Mouse (Mus musculus): ENCODE measurements around the gene Dvl1. TPM values are rescaled to one million over a fixed set of nuclear protein-coding genes. Genes with fewer than 3 reads are reported as not detected.

Gene Dvl1
- polyA plus RNA-seq, 1 experiment from 2014 or later: 6.5 TPM

DNA sequence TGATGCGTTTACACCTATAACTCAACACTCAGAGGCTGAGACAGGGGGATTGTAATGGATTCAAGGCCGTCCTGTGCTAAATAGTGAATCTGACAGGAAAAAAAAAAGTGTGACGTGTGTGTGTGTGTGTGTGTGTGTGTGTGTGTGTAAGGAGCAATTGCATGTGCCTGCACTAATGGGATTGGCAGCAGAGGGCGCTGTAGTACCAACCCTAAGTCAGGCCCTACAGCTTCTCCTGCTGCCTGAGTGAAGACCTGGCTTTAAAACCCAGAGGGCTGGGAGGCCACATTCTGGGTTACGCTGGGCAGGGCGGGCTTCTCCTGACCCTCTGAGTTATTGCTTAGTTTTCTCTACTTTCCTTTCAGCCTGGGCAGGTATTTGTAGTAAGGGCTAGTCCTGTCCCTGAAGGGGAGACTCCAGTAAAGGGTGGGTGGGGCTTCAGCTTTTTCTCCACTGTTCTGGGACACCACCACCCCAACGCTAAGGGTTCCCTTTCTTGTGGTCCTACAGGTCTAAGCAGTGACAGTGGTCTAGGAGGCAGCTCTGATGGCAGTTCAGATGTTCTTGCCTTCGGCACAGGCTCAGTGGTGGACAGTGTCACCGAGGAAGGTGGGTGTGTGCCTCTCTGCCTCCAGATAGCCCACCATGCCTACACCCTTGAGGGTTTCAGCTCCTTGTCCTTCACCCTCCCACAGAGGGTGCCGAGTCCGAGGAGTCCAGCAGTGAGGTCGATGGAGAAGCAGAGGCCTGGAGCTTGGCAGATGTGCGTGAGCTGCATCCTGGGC, 57.3 kb downstream of the Dvl1 start:
- H3K27ac ChIP-seq (ENCODE audit: low read depth, low read length): no peak overlapping the region
- 91% methylated on average over 13 of the region's 13 CpGs for WGBS

DNA sequence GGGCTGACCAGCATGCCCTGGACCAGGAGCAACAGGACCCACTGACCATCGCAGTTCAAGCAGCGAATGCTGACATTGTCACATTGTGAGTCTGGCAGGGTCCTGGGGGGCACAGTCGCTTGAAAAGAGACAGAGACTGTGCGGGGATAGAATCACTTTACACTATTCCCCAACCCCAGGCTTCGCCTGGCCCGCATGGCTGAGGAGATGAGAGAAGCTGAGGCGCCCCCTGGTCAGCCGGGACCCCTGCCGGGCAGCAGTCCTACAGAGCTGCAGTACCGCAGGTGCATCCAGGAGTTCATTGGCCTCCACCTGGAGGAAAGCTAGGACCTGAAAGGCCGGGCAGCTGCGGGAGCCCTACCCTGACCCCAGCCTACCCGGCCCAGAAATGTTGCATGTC, 58.4 kb downstream of the Dvl1 start:
- no peak for ATAC-seq
- Histone ChIP-seq H3K4me3 (ENCODE audit: low read depth, low read length) (no peak overlapping the region), H3K27me3 (replicated peaks; ENCODE audit: control insufficient read depth, insufficient read depth, low read length) (no peaks in the 10 kb centered on the region), H3K4me1 (replicated peaks; ENCODE audit: control insufficient read depth, insufficient read depth, low read length) (no peaks in the 10 kb centered on the region), H3K9me3 (ENCODE audit: control insufficient read depth) (no peaks in the 10 kb centered on the region), H3K4me2 (replicated peaks; ENCODE audit: low read depth) (no peak overlapping the region), H3K9ac (ENCODE audit: low read depth, low read length) (no peak overlapping the region), H3K27ac (ENCODE audit: low read depth, low read length) (no peak overlapping the region), H3K36me3 (ENCODE audit: control insufficient read depth, insufficient read depth) (peaks cover 43% of the 10 kb centered on the region; the same call in 1 of the 2 replicates)
- WGBS: 86% methylated on average over 13 of the region's 13 CpGs
- TF ChIP-seq CTCF (IDR thresholded peaks at IDR 0.05; ENCODE audit: low read depth): no peak

More for the DNA sequence above, 57.3 kb downstream of the Dvl1 start:
- Histone ChIP-seq H3K9me3 (ENCODE audit: control insufficient read depth) (no peaks in the 10 kb centered on the region), H3K4me1 (replicated peaks; ENCODE audit: control insufficient read depth, insufficient read depth, low read length) (no peaks in the 10 kb centered on the region), H3K4me2 (replicated peaks; ENCODE audit: low read depth) (no peak overlapping the region), H3K4me3 (ENCODE audit: low read depth, low read length) (no peak overlapping the region), H3K36me3 (ENCODE audit: control insufficient read depth, insufficient read depth) (peaks cover 52% of the 10 kb centered on the region; the same call in 1 of the 2 replicates), H3K27me3 (replicated peaks; ENCODE audit: control insufficient read depth, insufficient read depth, low read length) (no peaks in the 10 kb centered on the region), H3K9ac (ENCODE audit: low read depth, low read length) (no peak overlapping the region)
- ATAC-seq: no peak
- peak; percentile 55 for TF ChIP-seq CTCF (IDR thresholded peaks at IDR 0.05; ENCODE audit: low read depth)

DNA sequence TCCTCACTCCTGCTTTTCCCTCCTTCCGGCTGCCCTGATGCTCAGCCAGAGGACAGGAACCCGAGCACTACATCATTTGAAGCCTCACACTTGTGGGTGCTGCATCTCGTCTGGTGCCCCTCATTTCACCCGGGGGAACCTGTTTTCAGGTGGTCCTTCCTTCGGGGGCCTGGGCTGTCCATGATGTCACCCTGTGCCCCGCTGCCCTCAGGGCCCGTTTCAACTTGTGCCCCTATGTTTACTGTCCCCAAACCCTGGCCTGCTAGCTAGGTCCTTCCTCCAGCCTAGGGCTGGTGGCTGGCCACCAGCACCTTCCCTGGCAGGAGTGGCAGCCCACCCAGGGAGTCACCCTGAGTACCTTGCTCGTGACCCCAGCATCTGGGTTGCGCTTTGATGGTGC, 58.9 kb downstream of the Dvl1 start:
- no peak for TF ChIP-seq CTCF (IDR thresholded peaks at IDR 0.05; ENCODE audit: low read depth)
- Histone ChIP-seq H3K4me1 (replicated peaks; ENCODE audit: control insufficient read depth, insufficient read depth, low read length) (no peaks in the 10 kb centered on the region), H3K4me2 (replicated peaks; ENCODE audit: low read depth) (no peak overlapping the region), H3K4me3 (ENCODE audit: low read depth, low read length) (no peak overlapping the region), H3K27ac (ENCODE audit: low read depth, low read length) (no peak overlapping the region), H3K9me3 (ENCODE audit: control insufficient read depth) (no peaks in the 10 kb centered on the region), H3K9ac (ENCODE audit: low read depth, low read length) (no peak overlapping the region), H3K36me3 (ENCODE audit: control insufficient read depth, insufficient read depth) (peaks cover 38% of the 10 kb centered on the region; the same call in 1 of the 2 replicates), H3K27me3 (replicated peaks; ENCODE audit: control insufficient read depth, insufficient read depth, low read length) (no peaks in the 10 kb centered on the region)
- WGBS: 88% methylated on average over 9 of the region's 9 CpGs
- ATAC-seq: no peak

DNA sequence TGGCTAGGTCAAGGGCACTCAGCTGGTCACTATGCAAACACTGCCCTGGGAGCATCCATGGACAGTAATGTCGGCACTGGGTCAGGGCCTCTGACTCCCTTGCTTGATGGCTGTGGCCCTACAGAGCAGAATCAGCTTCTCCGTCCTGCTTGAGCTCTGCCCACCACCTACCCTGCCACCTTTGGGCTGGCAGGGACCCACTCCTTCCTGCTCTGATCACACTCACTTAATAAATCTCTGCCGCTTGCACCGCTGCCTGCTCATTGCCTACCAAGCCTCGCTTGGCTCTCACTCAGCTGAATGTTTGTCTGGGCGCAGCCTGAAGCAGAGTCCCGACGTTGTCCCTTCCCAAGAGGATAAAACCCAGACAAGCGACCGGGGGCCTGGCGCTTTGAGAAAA, 59.8 kb downstream of the Dvl1 start:
- 78% methylated on average over 11 of the region's 11 CpGs for WGBS
- TF ChIP-seq CTCF (IDR thresholded peaks at IDR 0.05; ENCODE audit: low read depth): no peak
- Histone ChIP-seq H3K4me2 (replicated peaks; ENCODE audit: low read depth) (no peak overlapping the region), H3K4me1 (replicated peaks; ENCODE audit: control insufficient read depth, insufficient read depth, low read length) (no peaks in the 10 kb centered on the region), H3K27ac (ENCODE audit: low read depth, low read length) (no peak overlapping the region), H3K36me3 (ENCODE audit: control insufficient read depth, insufficient read depth) (peaks cover 30% of the 10 kb centered on the region; the same call in 1 of the 2 replicates), H3K9ac (ENCODE audit: low read depth, low read length) (no peak overlapping the region), H3K4me3 (ENCODE audit: low read depth, low read length) (no peak overlapping the region), H3K27me3 (replicated peaks; ENCODE audit: control insufficient read depth, insufficient read depth, low read length) (no peaks in the 10 kb centered on the region), H3K9me3 (ENCODE audit: control insufficient read depth) (no peaks in the 10 kb centered on the region)
- ATAC-seq: no peak

DNA sequence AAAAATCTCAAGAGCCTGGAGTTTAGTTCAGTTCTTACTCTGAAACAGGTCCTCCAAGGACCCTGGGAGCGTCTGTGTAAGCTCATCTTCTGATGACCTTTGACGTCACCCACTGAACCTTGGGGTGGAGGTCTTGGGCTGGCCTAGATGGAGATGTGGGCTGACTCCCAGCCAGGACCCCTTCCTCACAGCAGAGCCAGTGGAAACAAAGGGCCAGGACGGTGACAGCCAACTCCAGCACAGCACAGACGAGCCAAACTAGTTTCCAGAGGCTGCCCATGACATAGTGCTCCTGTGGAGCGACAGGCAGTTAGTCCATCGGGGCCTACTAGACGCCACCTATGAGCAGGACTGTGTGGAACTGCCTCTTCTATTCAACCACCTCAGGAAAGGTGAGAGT, 61.1 kb downstream of the Dvl1 start:
- WGBS: 72% methylated on average over 7 of the region's 7 CpGs
- H3K9me3 ChIP-seq (ENCODE audit: control insufficient read depth): no peaks in the 10 kb centered on the region
- no peak for TF ChIP-seq CTCF (IDR thresholded peaks at IDR 0.05; ENCODE audit: low read depth)
- H3K4me2 ChIP-seq (replicated peaks; ENCODE audit: low read depth): no peak overlapping the region
- H3K4me3 ChIP-seq (ENCODE audit: low read depth, low read length): no peak overlapping the region
- no peaks in the 10 kb centered on the region for H3K27me3 ChIP-seq (replicated peaks; ENCODE audit: control insufficient read depth, insufficient read depth, low read length)
- no peak overlapping the region for H3K9ac ChIP-seq (ENCODE audit: low read depth, low read length)
- ATAC-seq: no peak
- no peaks in the 10 kb centered on the region for H3K4me1 ChIP-seq (replicated peaks; ENCODE audit: control insufficient read depth, insufficient read depth, low read length)
- no peak overlapping the region for H3K27ac ChIP-seq (ENCODE audit: low read depth, low read length)
- peaks cover 18% of the 10 kb centered on the region; the same call in 1 of the 2 replicates for H3K36me3 ChIP-seq (ENCODE audit: control insufficient read depth, insufficient read depth)

DNA sequence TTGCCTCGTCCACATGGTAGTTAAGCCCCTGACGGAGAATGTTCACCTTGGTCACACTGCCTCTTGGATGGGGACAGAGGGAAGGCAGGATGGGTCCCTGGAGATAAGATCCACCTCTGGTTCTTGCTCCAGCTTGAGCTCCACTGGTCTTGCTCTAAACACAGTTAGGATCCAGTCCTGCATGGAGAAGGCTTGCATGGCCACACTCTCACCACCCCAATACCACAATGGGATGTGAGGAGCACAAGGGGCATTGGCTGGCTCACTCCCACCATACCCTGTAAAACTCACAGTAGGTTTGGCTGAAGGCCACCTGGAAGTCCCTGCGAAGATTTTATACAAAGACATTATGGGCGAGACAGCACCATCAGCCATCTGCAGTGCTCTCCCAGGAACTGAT, 61.5 kb downstream of the Dvl1 start:
- Histone ChIP-seq H3K9ac (ENCODE audit: low read depth, low read length) (no peak overlapping the region), H3K9me3 (ENCODE audit: control insufficient read depth) (no peaks in the 10 kb centered on the region), H3K27me3 (replicated peaks; ENCODE audit: control insufficient read depth, insufficient read depth, low read length) (no peaks in the 10 kb centered on the region), H3K4me1 (replicated peaks; ENCODE audit: control insufficient read depth, insufficient read depth, low read length) (no peaks in the 10 kb centered on the region), H3K36me3 (ENCODE audit: control insufficient read depth, insufficient read depth) (peaks cover 14% of the 10 kb centered on the region; the same call in 1 of the 2 replicates), H3K27ac (ENCODE audit: low read depth, low read length) (no peak overlapping the region), H3K4me2 (replicated peaks; ENCODE audit: low read depth) (no peak overlapping the region), H3K4me3 (ENCODE audit: low read depth, low read length) (no peak overlapping the region)
- 89% methylated on average over 4 of the region's 4 CpGs for WGBS
- TF ChIP-seq CTCF (IDR thresholded peaks at IDR 0.05; ENCODE audit: low read depth): no peak
- no peak for ATAC-seq

Other genes starting within 250 kb of the Dvl1 start
- gene Slc35e2, start 246.0 kb upstream of the Dvl1 start, polyA plus RNA-seq (2015; fragmentation: Nextera tagmentation; extraction: Ambion mirVana): 5.1 and 6.1 TPM in 2 replicates
- gene Cdk11b, start 222.5 kb upstream of the Dvl1 start, polyA plus RNA-seq (2015; fragmentation: Nextera tagmentation; extraction: Ambion mirVana): 60.3 and 73.0 TPM in 2 replicates
- gene Gm10563, start 202.0 kb upstream of the Dvl1 start, polyA plus RNA-seq (2015; fragmentation: Nextera tagmentation; extraction: Ambion mirVana): not detected in 2 replicates
- gene Mmp23, start 194.0 kb upstream of the Dvl1 start, polyA plus RNA-seq (2015; fragmentation: Nextera tagmentation; extraction: Ambion mirVana): 31.3 and 37.0 TPM in 2 replicates
- gene Mib2, start 178.2 kb upstream of the Dvl1 start, polyA plus RNA-seq (2015; fragmentation: Nextera tagmentation; extraction: Ambion mirVana): 8.2 and 10.5 TPM in 2 replicates
- 5.5 and 6.2 TPM in 2 replicates for gene Fndc10, start 153.1 kb upstream of the Dvl1 start, polyA plus RNA-seq (2015; fragmentation: Nextera tagmentation; extraction: Ambion mirVana)
- 167 and 171 TPM in 2 replicates for gene Ssu72, start 142.6 kb upstream of the Dvl1 start, polyA plus RNA-seq (2015; fragmentation: Nextera tagmentation; extraction: Ambion mirVana)
- gene Tmem240, start 112.6 kb upstream of the Dvl1 start, polyA plus RNA-seq (2015; fragmentation: Nextera tagmentation; extraction: Ambion mirVana): 0.13 and 0.24 TPM in 2 replicates
- 39.6 and 40.4 TPM in 2 replicates for gene Atad3a, start 86.3 kb upstream of the Dvl1 start, polyA plus RNA-seq (2015; fragmentation: Nextera tagmentation; extraction: Ambion mirVana)
- 17.4 and 17.8 TPM in 2 replicates for gene Vwa1, start 72.7 kb upstream of the Dvl1 start, polyA plus RNA-seq (2015; fragmentation: Nextera tagmentation; extraction: Ambion mirVana)
- gene Tmem88b, start 61.5 kb upstream of the Dvl1 start, polyA plus RNA-seq (2015; fragmentation: Nextera tagmentation; extraction: Ambion mirVana): 0.64 and 0.68 TPM in 2 replicates
- gene Ankrd65, start 57.0 kb upstream of the Dvl1 start, polyA plus RNA-seq (2015; fragmentation: Nextera tagmentation; extraction: Ambion mirVana): not detected in 2 replicates
- 203 and 212 TPM in 2 replicates for gene Mrpl20, start 44.5 kb upstream of the Dvl1 start, polyA plus RNA-seq (2015; fragmentation: Nextera tagmentation; extraction: Ambion mirVana)
- 54.7 and 65.1 TPM in 2 replicates for gene Ccnl2, start 34.9 kb upstream of the Dvl1 start, polyA plus RNA-seq (2015; fragmentation: Nextera tagmentation; extraction: Ambion mirVana)
- 152 and 153 TPM in 2 replicates for gene Aurkaip1, start 16.1 kb upstream of the Dvl1 start, polyA plus RNA-seq (2015; fragmentation: Nextera tagmentation; extraction: Ambion mirVana)
- 38.5 and 39.9 TPM in 2 replicates for gene Mxra8, start 7.7 kb upstream of the Dvl1 start, polyA plus RNA-seq (2015; fragmentation: Nextera tagmentation; extraction: Ambion mirVana)
- 0.16 and 0.22 TPM in 2 replicates for gene Tas1r3, start 16.0 kb downstream of the Dvl1 start, polyA plus RNA-seq (2015; fragmentation: Nextera tagmentation; extraction: Ambion mirVana)
- 17.4 and 19.2 TPM in 2 replicates for gene Cptp, start 22.0 kb downstream of the Dvl1 start, polyA plus RNA-seq (2015; fragmentation: Nextera tagmentation; extraction: Ambion mirVana)
- 19.9 and 20.9 TPM in 2 replicates for gene Ints11, start 22.1 kb downstream of the Dvl1 start, polyA plus RNA-seq (2015; fragmentation: Nextera tagmentation; extraction: Ambion mirVana)
- 23.6 and 23.8 TPM in 2 replicates for gene Pusl1, start 44.4 kb downstream of the Dvl1 start, polyA plus RNA-seq (2015; fragmentation: Nextera tagmentation; extraction: Ambion mirVana)
- 4.4 TPM in 2 replicates for gene Acap3, start 44.4 kb downstream of the Dvl1 start, polyA plus RNA-seq (2015; fragmentation: Nextera tagmentation; extraction: Ambion mirVana)
- gene Ube2j2, start 96.4 kb downstream of the Dvl1 start, polyA plus RNA-seq (2015; fragmentation: Nextera tagmentation; extraction: Ambion mirVana): 101 and 104 TPM in 2 replicates
- gene C1qtnf12, start 114.9 kb downstream of the Dvl1 start, polyA plus RNA-seq (2015; fragmentation: Nextera tagmentation; extraction: Ambion mirVana): 129 and 138 TPM in 2 replicates
- 5.8 and 6.0 TPM in 2 replicates for gene B3galt6, start 145.2 kb downstream of the Dvl1 start, polyA plus RNA-seq (2015; fragmentation: Nextera tagmentation; extraction: Ambion mirVana)
- gene Sdf4, start 145.5 kb downstream of the Dvl1 start, polyA plus RNA-seq (2015; fragmentation: Nextera tagmentation; extraction: Ambion mirVana): 219 and 222 TPM in 2 replicates
- 0.14 and 0.35 TPM in 2 replicates for gene Tnfrsf4, start 166.4 kb downstream of the Dvl1 start, polyA plus RNA-seq (2015; fragmentation: Nextera tagmentation; extraction: Ambion mirVana)
- gene Tnfrsf18, start 178.8 kb downstream of the Dvl1 start, polyA plus RNA-seq (2015; fragmentation: Nextera tagmentation; extraction: Ambion mirVana): 0.55 and 0.56 TPM in 2 replicates
- gene Ttll10, start 212.0 kb downstream of the Dvl1 start, polyA plus RNA-seq (2015; fragmentation: Nextera tagmentation; extraction: Ambion mirVana): 2.1 and 2.6 TPM in 2 replicates

All from intestine, postnatal 0 days (tissue).